Mouse (Mus musculus) midbrain, embryonic 14.5 days (tissue): ENCODE results near the gene Maea. TPM values are rescaled to one million over a fixed set of nuclear protein-coding genes. Genes with fewer than 3 reads are reported as not detected.

ENCODE experiments used
- ATAC-seq: fragments of 200-750 bp; cut with Nextera tagmentation; 2 replicates; pipeline ENCODE4 v1.8.0; 2017; ENCODE audit warnings: moderate number of reproducible peaks, moderate library complexity; ENCODE audit not compliant: low FRiP score, low TSS enrichment
- DNase-seq: peaks from one replicate; pipeline ENCODE4 v3.0.0-alpha.2; 2015
- H3K27ac ChIP-seq: fragments of 300-500 bp; sonication (generic); replicated peaks from 2 replicates; pipeline ENCODE4 v1.5.1; 2014; ENCODE audit warnings: mild to moderate bottlenecking, low read depth, low read length, moderate library complexity
- H3K27me3 ChIP-seq: fragments of 300-500 bp; sonication (generic); 2 replicates; pipeline ENCODE4 v1.6.1; 2014; ENCODE audit warnings: low read length, control low read depth, mixed read lengths; ENCODE audit not compliant: control insufficient read depth, insufficient read depth
- H3K36me3 ChIP-seq: fragments of 300-500 bp; sonication (generic); 2 replicates; pipeline ENCODE4 v1.6.1; 2014; ENCODE audit warnings: low read length, control low read depth; ENCODE audit not compliant: control insufficient read depth, insufficient read depth
- H3K4me1 ChIP-seq: fragments of 300-500 bp; sonication (generic); 2 replicates; pipeline ENCODE4 v1.6.1; 2014; ENCODE audit warnings: mild to moderate bottlenecking, antibody characterized with exemption, low read length, control low read depth; ENCODE audit not compliant: control insufficient read depth, insufficient read depth
- H3K4me2 ChIP-seq: fragments of 300-500 bp; sonication (generic); 2 replicates; pipeline ENCODE4 v1.6.1; 2014; ENCODE audit warnings: mild to moderate bottlenecking, low read length, moderate library complexity
- H3K4me3 ChIP-seq: fragments of 300-500 bp; sonication (generic); replicated peaks from 2 replicates; pipeline ENCODE4 v1.5.1; 2014; ENCODE audit warnings: low read depth, low read length
- H3K9ac ChIP-seq: fragments of 300-500 bp; sonication (generic); replicated peaks from 2 replicates; pipeline ENCODE4 v1.6.1; 2014; ENCODE audit warnings: mild to moderate bottlenecking, low read length, moderate library complexity
- H3K9me3 ChIP-seq: fragments of 300-500 bp; sonication (generic); 2 replicates; pipeline ENCODE4 v1.6.1; 2016; ENCODE audit warnings: low read length, control low read depth, mixed read lengths; ENCODE audit not compliant: control insufficient read depth
- WGBS: fragments of 180-500 bp; shearing (Covaris S2); extraction: QIAGEN DNeasy Blood & Tissue Kit; methylation state at CpG from one replicate; pipeline ENCODE4 v1.1.7; 2014; 5-methylcytosine and 5-hydroxymethylcytosine counted together
- polyA plus RNA-seq: library from polyadenylated mRNA; unstranded; fragments of >200 nt; fragmentation: Nextera tagmentation; extraction: Ambion mirVana; gene quantifications from 2 replicates; pipeline ENCODE4 v1.2.1, GENCODE M21; 2014

The Maea gene
- polyA plus RNA-seq, 1 experiment from 2014 or later, result 138 TPM

DNA sequence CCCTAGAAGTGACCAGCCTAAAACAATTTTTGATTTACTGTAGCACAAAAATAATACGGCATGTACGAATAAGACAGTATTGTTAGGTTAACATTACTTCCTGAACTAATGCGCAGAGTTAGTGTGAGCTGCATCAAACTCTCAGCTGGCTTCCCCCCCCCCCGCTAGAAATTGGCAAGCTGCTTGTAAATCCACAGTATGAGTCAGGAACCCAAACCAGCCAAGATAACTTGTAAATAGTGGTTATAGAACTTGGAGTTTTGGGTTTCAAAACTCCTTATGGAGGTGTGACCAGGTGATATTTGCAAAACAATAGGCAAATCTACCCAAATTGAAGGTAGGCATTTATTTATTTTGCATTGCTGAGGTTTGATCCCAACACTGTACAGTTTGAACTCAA lies 14.4 kb downstream of the Maea start:
- ATAC-seq (no peak), DNase-seq (no peak)
- H3K36me3 ChIP-seq, result no peaks in the 10 kb centered on the region
- H3K9ac ChIP-seq, result no peak overlapping the region
- H3K4me1 ChIP-seq, result no peaks in the 10 kb centered on the region
- no peak overlapping the region for H3K27ac ChIP-seq
- H3K27me3 ChIP-seq, result no peaks in the 10 kb centered on the region
- no peak overlapping the region for H3K4me3 ChIP-seq
- H3K4me2 ChIP-seq, result no peak overlapping the region
- no peaks in the 10 kb centered on the region for H3K9me3 ChIP-seq
- 78% methylated on average over 4 of the region's 4 CpGs for WGBS

DNA sequence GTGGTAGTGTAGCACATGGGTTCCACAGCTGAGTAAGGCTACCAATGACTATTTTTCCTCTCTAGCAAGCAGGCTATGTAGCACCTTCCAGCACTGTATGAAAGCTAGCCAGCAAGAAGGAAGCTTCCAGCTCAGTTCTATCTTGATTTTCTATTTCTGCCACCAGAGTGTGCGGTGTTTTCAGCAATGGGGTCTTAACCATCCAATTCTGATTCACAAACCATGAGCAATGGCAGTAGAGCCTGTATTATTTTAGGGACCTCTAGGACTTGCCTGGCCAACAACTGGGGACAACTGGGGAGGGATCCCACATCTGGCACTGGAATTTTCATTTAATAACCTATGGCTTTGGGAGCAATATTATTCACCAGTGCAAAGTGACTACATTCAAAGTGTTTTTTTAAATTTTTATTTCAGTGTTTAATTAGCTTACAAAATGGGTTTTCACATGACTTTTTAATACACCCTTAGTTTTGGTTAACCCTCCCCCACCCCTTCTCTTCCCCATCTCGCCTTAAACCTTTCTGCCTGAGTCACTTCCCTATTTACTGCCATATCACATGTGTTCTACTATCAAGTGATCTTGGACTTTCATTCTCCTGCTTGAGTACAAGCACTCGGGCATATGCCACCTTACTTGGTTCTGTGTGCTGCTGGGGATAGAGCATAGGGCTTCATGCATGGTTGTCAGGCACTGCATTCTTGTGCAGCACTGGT lies 16.4 kb downstream of the Maea start:
- ATAC-seq, result no peak
- no peak overlapping the region for H3K4me3 ChIP-seq
- H3K27ac ChIP-seq, result no peak overlapping the region
- 89% methylated on average over 3 of the region's 3 CpGs for WGBS
- no peak overlapping the region for H3K4me2 ChIP-seq
- no peaks in the 10 kb centered on the region for H3K9me3 ChIP-seq
- no peaks in the 10 kb centered on the region for H3K36me3 ChIP-seq
- no peak for DNase-seq
- H3K9ac ChIP-seq, result no peak overlapping the region
- no peaks in the 10 kb centered on the region for H3K4me1 ChIP-seq
- H3K27me3 ChIP-seq, result no peaks in the 10 kb centered on the region

DNA sequence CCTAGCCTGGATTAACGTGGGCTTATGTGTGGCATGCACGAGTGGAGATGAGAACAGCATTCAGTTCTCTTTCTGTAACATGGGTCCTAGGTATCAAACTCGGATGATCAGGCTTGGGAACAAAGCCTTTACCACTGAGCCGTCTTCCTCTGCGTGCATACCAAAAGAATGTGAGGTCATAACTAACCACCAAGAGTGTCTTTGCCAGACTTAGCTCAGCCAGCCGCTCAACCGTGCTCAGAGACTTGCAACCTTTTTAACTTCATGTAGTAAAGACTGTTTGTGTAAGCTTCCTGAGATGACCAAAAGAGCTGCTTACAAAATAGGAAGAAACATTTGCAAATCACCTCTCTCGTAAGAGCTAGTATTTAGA lies 16.9 kb downstream of the Maea start:
- DNase-seq (no peak), ATAC-seq (no peak)
- Histone ChIP-seq H3K4me3 (no peak overlapping the region), H3K27ac (no peak overlapping the region), H3K27me3 (no peaks in the 10 kb centered on the region), H3K9me3 (no peaks in the 10 kb centered on the region), H3K9ac (no peak overlapping the region), H3K36me3 (no peaks in the 10 kb centered on the region), H3K4me1 (no peaks in the 10 kb centered on the region), H3K4me2 (no peak overlapping the region)
- 78% methylated on average over 8 of the region's 8 CpGs for WGBS

DNA sequence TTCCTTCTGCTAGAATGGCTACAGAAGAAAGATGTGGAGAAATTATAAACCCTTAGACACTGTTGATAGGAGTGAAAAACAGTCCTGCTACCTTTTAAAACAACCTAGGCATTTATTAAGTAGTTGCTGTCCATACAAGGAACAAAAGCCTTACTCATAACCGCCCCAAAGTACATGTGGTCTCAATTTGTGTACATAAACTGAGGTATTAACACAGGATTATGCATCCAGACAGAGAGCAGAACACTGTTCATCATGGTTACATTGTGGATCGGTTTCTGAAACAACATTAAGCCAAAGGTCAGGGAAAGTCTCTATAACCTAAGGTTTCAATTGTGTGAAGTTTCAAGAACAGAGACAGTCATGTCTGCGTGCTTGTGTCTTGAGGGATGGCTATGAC lies 17.7 kb downstream of the Maea start:
- Histone ChIP-seq H3K27ac (no peak overlapping the region), H3K4me3 (no peak overlapping the region), H3K9ac (no peak overlapping the region), H3K9me3 (no peaks in the 10 kb centered on the region), H3K27me3 (no peaks in the 10 kb centered on the region), H3K4me1 (no peaks in the 10 kb centered on the region), H3K36me3 (no peaks in the 10 kb centered on the region), H3K4me2 (no peak overlapping the region)
- WGBS, result 86% methylated on average over 3 of the region's 3 CpGs
- no peak for DNase-seq
- no peak for ATAC-seq

DNA sequence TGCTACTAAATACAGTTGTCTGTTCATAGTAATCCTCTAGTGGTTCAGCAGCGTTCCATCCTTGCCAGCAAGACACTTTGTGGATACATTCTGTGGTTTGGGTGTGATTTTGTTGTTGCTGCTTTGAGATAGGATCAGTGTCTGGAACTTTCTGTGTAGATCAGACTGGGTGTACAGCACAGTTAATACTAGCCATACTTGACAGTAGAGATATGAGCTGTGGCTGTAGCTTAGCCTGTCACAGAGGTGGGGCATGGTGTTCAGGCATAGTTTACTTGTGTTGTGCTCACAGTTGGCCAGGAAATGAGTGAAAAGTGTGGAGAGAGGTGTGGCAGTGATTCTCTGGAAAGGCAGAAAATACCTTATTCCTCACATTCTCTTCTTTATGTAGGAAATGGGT lies 22.2 kb downstream of the Maea start:
- ATAC-seq, result no peak
- peaks cover 26% of the 10 kb centered on the region for H3K36me3 ChIP-seq
- no peaks in the 10 kb centered on the region for H3K27me3 ChIP-seq
- H3K4me2 ChIP-seq, result no peak overlapping the region
- no peak overlapping the region for H3K9ac ChIP-seq
- H3K9me3 ChIP-seq, result no peaks in the 10 kb centered on the region
- H3K4me3 ChIP-seq, result no peak overlapping the region
- DNase-seq, result no peak
- 96% methylated on average over 1 of the region's 1 CpGs for WGBS
- no peaks in the 10 kb centered on the region for H3K4me1 ChIP-seq
- no peak overlapping the region for H3K27ac ChIP-seq

DNA sequence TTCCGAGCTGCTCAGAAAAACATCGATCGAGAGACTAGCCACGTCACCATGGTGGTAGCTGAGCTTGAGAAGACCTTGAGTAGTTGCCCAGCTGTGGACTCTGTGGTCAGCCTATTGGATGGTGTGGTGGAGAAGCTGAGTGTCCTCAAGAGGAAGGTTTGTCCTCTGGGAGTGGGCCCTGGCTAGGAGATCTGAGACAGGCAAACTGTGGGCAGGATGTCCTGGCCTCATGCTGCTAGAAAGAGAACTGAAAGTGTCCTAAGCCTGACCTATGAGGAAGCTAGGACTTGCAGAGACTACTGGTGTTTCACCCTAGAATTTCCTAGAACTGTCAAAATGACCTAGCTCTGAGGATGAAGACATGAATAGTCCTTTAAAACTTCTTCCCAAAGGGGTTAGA lies 23.2 kb downstream of the Maea start:
- Histone ChIP-seq H3K4me3 (no peak overlapping the region), H3K9ac (no peak overlapping the region), H3K36me3 (peaks cover 36% of the 10 kb centered on the region), H3K27me3 (no peaks in the 10 kb centered on the region), H3K4me2 (no peak overlapping the region), H3K9me3 (no peaks in the 10 kb centered on the region), H3K27ac (no peak overlapping the region), H3K4me1 (no peaks in the 10 kb centered on the region)
- ATAC-seq, result no peak
- no peak for DNase-seq
- 97% methylated on average over 4 of the region's 4 CpGs for WGBS

DNA sequence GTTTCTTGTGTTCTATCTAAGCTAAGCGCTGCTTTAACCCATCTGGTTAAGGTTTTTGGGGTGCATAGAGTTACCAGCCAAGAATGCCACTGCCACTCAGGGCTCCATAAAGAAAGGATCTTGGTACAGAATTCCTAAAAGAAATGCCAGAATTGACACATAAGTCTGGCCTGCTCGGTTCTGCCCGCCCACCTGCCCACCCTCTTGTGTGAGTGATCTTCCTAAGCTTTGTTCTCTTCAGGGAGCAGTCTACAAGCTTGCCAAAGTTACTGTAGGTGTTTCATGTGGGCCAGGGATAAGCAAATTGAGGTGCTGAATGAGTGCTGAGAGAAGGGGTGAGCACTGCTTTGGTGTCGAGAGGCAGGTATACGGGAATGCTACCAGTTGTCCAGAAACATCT lies 28.0 kb downstream of the Maea start:
- Histone ChIP-seq H3K27ac (no peak overlapping the region), H3K36me3 (peaks cover 79% of the 10 kb centered on the region), H3K4me1 (no peaks in the 10 kb centered on the region), H3K9me3 (no peaks in the 10 kb centered on the region), H3K4me2 (no peak overlapping the region), H3K27me3 (no peaks in the 10 kb centered on the region), H3K9ac (no peak overlapping the region), H3K4me3 (no peak overlapping the region)
- ATAC-seq (no peak), DNase-seq (no peak)
- 94% methylated on average over 5 of the region's 5 CpGs for WGBS

DNA sequence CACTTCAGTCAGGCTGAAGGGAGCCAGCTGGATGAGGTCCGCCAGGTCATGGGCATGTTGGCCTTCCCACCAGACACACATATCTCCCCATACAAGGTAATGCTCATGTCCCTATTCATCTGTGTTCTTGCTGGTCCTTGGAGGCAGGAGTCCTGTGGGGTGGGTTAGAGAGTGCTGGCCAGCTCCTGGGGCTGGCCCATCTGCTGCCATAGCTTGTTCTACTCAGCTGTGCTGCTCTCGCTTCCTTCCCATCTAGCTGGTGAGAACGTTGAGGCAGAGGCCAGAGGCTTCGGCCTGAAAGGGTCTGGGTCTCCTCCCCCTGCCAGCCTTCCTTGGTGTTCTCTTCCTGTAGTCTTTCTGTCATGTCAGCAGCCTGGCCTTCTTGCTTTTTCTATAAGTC lies 33.3 kb downstream of the Maea start:
- peaks cover 95% of the 10 kb centered on the region for H3K36me3 ChIP-seq
- no peak overlapping the region for H3K9ac ChIP-seq
- DNase-seq (no peak), ATAC-seq (no peak)
- no peak overlapping the region for H3K4me2 ChIP-seq
- no peak overlapping the region for H3K27ac ChIP-seq
- H3K4me1 ChIP-seq, result no peaks in the 10 kb centered on the region
- H3K4me3 ChIP-seq, result no peak overlapping the region
- H3K9me3 ChIP-seq, result no peaks in the 10 kb centered on the region
- WGBS, result 95% methylated on average over 4 of the region's 4 CpGs
- no peaks in the 10 kb centered on the region for H3K27me3 ChIP-seq

DNA sequence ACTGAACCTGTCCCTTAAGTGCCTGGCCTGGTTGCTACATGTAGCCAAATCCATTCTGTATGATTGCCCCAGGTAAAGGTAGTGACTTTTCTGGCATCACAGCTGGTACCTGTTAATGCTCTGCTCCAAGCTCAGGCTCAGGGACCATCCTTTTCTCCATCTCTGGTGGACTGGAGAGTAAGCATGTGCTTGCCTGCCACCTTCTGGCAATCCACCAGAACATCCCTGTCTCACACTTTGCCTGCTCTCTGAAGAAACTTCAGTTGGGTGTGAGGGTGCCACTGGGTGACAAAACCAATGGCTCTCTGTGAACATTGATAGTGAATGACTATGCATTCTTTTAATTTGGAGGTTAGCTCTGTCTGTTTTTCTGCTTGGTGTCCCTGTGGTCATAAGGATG lies 35.8 kb downstream of the Maea start:
- ATAC-seq, result no peak
- peak; percentile 68 for DNase-seq

More for the DNA sequence above, 35.8 kb downstream of the Maea start:
- H3K36me3 ChIP-seq, result peaks cover 82% of the 10 kb centered on the region
- H3K9ac ChIP-seq, result no peak overlapping the region
- H3K27ac ChIP-seq, result no peak overlapping the region
- H3K9me3 ChIP-seq, result no peaks in the 10 kb centered on the region
- H3K4me3 ChIP-seq, result no peak overlapping the region
- H3K4me1 ChIP-seq, result no peaks in the 10 kb centered on the region
- no peak overlapping the region for H3K4me2 ChIP-seq
- H3K27me3 ChIP-seq, result no peaks in the 10 kb centered on the region
